In genomic region chr5:74957293-74958076, GRCm38 (mm10) we compare ENCODE assay signal across 20 mouse cellular contexts.
DNase-seq lines count a peak whose midpoint lies in the region; ATAC-seq and TF ChIP-seq lines count a peak whose summit lies in the region.
"Had no signal": no experiment of that assay in that cellular context is flagged by ENCODE, and none has a peak within 500 bp of the region (broad histone marks: within the 10 kb centered on the region; RNA-seq: fewer than 3 reads in every experiment).

No protein-coding gene starts in this region.

- no peak overlapping the region for H3K4me2 ChIP-seq in lung, postnatal 0 days (replicated peaks; ENCODE audit: low read depth, low read length)
- H3K4me2 ChIP-seq in embryonic facial prominence, embryonic 12.5 days (replicated peaks) = no peak overlapping the region
- H3K4me2 ChIP-seq: forebrain, embryonic 13.5 days had no signal

- H3K4me1 ChIP-seq in lung, postnatal 0 days (ENCODE audit: insufficient read depth, low read depth, low read length) = no peaks in the 10 kb centered on the region
- H3K4me1 ChIP-seq in lung, adult 2 months (ENCODE audit: control insufficient read depth, insufficient read depth, low read length) = no peaks in the 10 kb centered on the region; the same call in 1 of the 2 replicates
- peaks cover 7% of the 10 kb centered on the region; the same call in 1 of the 2 replicates for H3K4me1 ChIP-seq in embryonic facial prominence, embryonic 12.5 days
- H3K4me1 ChIP-seq in megakaryocyte, embryonic 14.5 days = peaks cover 9% of the 10 kb centered on the region

- H3K9ac ChIP-seq in lung, postnatal 0 days (replicated peaks; ENCODE audit: low read depth) = no peak overlapping the region
- H3K9ac ChIP-seq in embryonic facial prominence, embryonic 12.5 days = no peak overlapping the region
- H3K9ac ChIP-seq: forebrain, embryonic 13.5 days; lung, embryonic 14.5 days had no signal

- no peak overlapping the region for H3K27ac ChIP-seq in lung, postnatal 0 days (ENCODE audit: low read length)
- peak overlapping the region; percentile 37; the same call in 1 of the 2 replicates for H3K27ac ChIP-seq in embryonic facial prominence, embryonic 12.5 days
- H3K27ac ChIP-seq: forebrain, embryonic 13.5 days had no signal

- TF ChIP-seq POLR2A in lung, adult 2 months (IDR thresholded peaks at IDR 0.05; ENCODE audit: borderline replicate concordance, extremely low read depth, low read depth, low read length) = no peak

- peak; percentile 19 for DNase-seq in lung, postnatal 0 days (ENCODE audit: low spot score)
- no peak for DNase-seq in lung, adult 2 months
- peak; percentile 51 for DNase-seq in NIH3T3 (ENCODE audit: low read depth)
- DNase-seq in left cerebral cortex, postnatal 4 days = no peak
- no peak for DNase-seq in thymus, postnatal 36 days
- DNase-seq in cerebellum, postnatal 14 days = no peak
- DNase-seq: adrenal gland, postnatal 25 days; cerebellum, adult 9-11 months; gastrocnemius, postnatal 36 days; heart, postnatal 4 days; kidney, adult 2 months; kidney, postnatal 36 days; lung, embryonic 14.5 days; midbrain, embryonic 14.5 days; retina, postnatal 1 day had no signal

- H3K36me3 ChIP-seq in lung, postnatal 0 days (ENCODE audit: insufficient read depth, low read length) = no peaks in the 10 kb centered on the region
- no peaks in the 10 kb centered on the region for H3K36me3 ChIP-seq in embryonic facial prominence, embryonic 12.5 days
- no peaks in the 10 kb centered on the region for H3K36me3 ChIP-seq in megakaryocyte, embryonic 14.5 days (replicated peaks; ENCODE audit: low read length)

- no peak for TF ChIP-seq EP300 in lung, postnatal 0 days (IDR thresholded peaks at IDR 0.05)

- TF ChIP-seq CTCF in lung, postnatal 0 days (IDR thresholded peaks at IDR 0.05) = no peak
- TF ChIP-seq CTCF in lung, adult 2 months (IDR thresholded peaks at IDR 0.05; ENCODE audit: insufficient read depth, low read length) = no peak

- no peaks in the 10 kb centered on the region for H3K27me3 ChIP-seq in lung, postnatal 0 days (replicated peaks; ENCODE audit: insufficient read depth, low read length)
- H3K27me3 ChIP-seq in embryonic facial prominence, embryonic 12.5 days = 0 out of 2 replicates have a peak, but pooled peaks cover 5% of the 10 kb centered on the region
- peaks cover 77% of the 10 kb centered on the region for H3K27me3 ChIP-seq in megakaryocyte, embryonic 14.5 days (replicated peaks)

- no peaks in the 10 kb centered on the region for H3K9me3 ChIP-seq in lung, postnatal 0 days (ENCODE audit: low read length)
- no peaks in the 10 kb centered on the region for H3K9me3 ChIP-seq in embryonic facial prominence, embryonic 12.5 days
- H3K9me3 ChIP-seq in megakaryocyte, embryonic 14.5 days = no peaks in the 10 kb centered on the region
- H3K9me3 ChIP-seq: forebrain, embryonic 13.5 days had no signal

- WGBS in lung, postnatal 0 days = 43% methylated on average over 10 of the region's 10 CpGs
- 48% methylated on average over 10 of the region's 10 CpGs for WGBS in lung, adult 2 months
- 44% methylated on average over 10 of the region's 10 CpGs for WGBS in embryonic facial prominence, embryonic 12.5 days

- H3K4me3 ChIP-seq in lung, postnatal 0 days (ENCODE audit: low read depth, low read length) = no peak overlapping the region
- no peak overlapping the region for H3K4me3 ChIP-seq in lung, adult 2 months (replicated peaks; ENCODE audit: extremely low read depth, low read depth, low read length)
- H3K4me3 ChIP-seq in embryonic facial prominence, embryonic 12.5 days = no peak overlapping the region
- H3K4me3 ChIP-seq in megakaryocyte, embryonic 14.5 days (replicated peaks) = peak overlapping the region; percentile 12
- H3K4me3 ChIP-seq: forebrain, embryonic 13.5 days had no signal

- intact Hi-C loops in left cerebral cortex, postnatal 4 days (cut with DNase I) = no loop called here

- ATAC-seq in lung, postnatal 0 days = 0 out of 2 replicates have a peak, but pooled peaks have one; percentile 19
- no peak for ATAC-seq in embryonic facial prominence, embryonic 12.5 days (ENCODE audit: insufficient number of reproducible peaks, insufficient read depth, low FRiP score, low TSS enrichment)
- ATAC-seq: CD4-positive, CD25-positive, alpha-beta regulatory T cell, adult 4 months; forebrain, embryonic 13.5 days; hindbrain, embryonic 16.5 days had no signal

Comparison
In these comparisons a context has a peak if more than half of its experiments do, and no peak if none do; other contexts are left out.
1. DNase-seq: peak in lung, postnatal 0 days (single experiment) and NIH3T3 (single experiment); none in lung, adult 2 months (single experiment), left cerebral cortex, postnatal 4 days (single experiment), thymus, postnatal 36 days (0 of 2) and cerebellum, postnatal 14 days (0 of 2).